Mouse (Mus musculus) neural tube, embryonic 12.5 days (tissue): ENCODE measurements at regions not wholly inside any gene's neighbourhood (a gene's known extent, or its start where the extent isn't known, plus 50 kb on each side); places are given as distances from the start of the nearest gene placed in this dataset.

Experiments
- ATAC-seq: fragments of 200-750 bp; cut with Nextera tagmentation; 2 replicates; pipeline ENCODE4 v1.8.0; 2017; ENCODE audit warnings: low read depth, mild to moderate bottlenecking, moderate TSS enrichment, moderate library complexity; ENCODE audit not compliant: low FRiP score
- H3K27ac ChIP-seq: fragments of 300-500 bp; sonication (generic); 2 replicates; pipeline ENCODE4 v1.5.1; 2016
- H3K27me3 ChIP-seq: fragments of 300-500 bp; sonication (generic); replicated peaks from 2 replicates; pipeline ENCODE4 v1.6.1; 2016; ENCODE audit warnings: mild to moderate bottlenecking
- H3K36me3 ChIP-seq: fragments of 300-500 bp; sonication (generic); 2 replicates; pipeline ENCODE4 v1.6.1; 2016; ENCODE audit warnings: mild to moderate bottlenecking
- H3K4me1 ChIP-seq: fragments of 300-500 bp; sonication (generic); 2 replicates; pipeline ENCODE4 v1.6.1; 2016
- H3K4me2 ChIP-seq: fragments of 300-500 bp; sonication (generic); replicated peaks from 2 replicates; pipeline ENCODE4 v1.6.1; 2016; ENCODE audit warnings: mild to moderate bottlenecking
- H3K4me3 ChIP-seq: fragments of 300-500 bp; sonication (generic); 2 replicates; pipeline ENCODE4 v1.5.1; 2016
- H3K9ac ChIP-seq: fragments of 300-500 bp; sonication (generic); 2 replicates; pipeline ENCODE4 v1.6.1; 2016; ENCODE audit warnings: mild to moderate bottlenecking
- H3K9me3 ChIP-seq: fragments of 300-500 bp; sonication (generic); 2 replicates; pipeline ENCODE4 v1.6.1; 2016; ENCODE audit warnings: mild to moderate bottlenecking
- WGBS: fragments of 180-500 bp; shearing (Covaris S2); methylation state at CpG from one replicate; pipeline ENCODE4 v1.1.7; 2016; 5-methylcytosine and 5-hydroxymethylcytosine counted together

- H3K4me2 ChIP-seq, result no peak overlapping the region
- H3K9me3 ChIP-seq, result no peaks in the 10 kb centered on the region
- H3K36me3 ChIP-seq, result no peaks in the 10 kb centered on the region
- H3K27ac ChIP-seq, result no peak overlapping the region
- no peak for ATAC-seq
- H3K27me3 ChIP-seq, result no peaks in the 10 kb centered on the region
- H3K9ac ChIP-seq, result no peak overlapping the region
- H3K4me1 ChIP-seq, result peaks cover 22% of the 10 kb centered on the region
- 32% methylated on average over 5 of the region's 5 CpGs for WGBS
- no peak overlapping the region for H3K4me3 ChIP-seq
These were observed 100.9 kb upstream of the Id4 start for GRCm38 (mm10) chr13:48160161-48160560.

- WGBS, result 19% methylated on average over 9 of the region's 9 CpGs
- peak overlapping the region; percentile 30 for H3K4me2 ChIP-seq
- no peaks in the 10 kb centered on the region for H3K9me3 ChIP-seq
- H3K27me3 ChIP-seq, result no peaks in the 10 kb centered on the region
- no peak overlapping the region for H3K4me3 ChIP-seq
- peak; percentile 63; the same call in 1 of the 2 replicates for ATAC-seq
- H3K4me1 ChIP-seq, result peaks cover 18% of the 10 kb centered on the region
- no peak overlapping the region for H3K27ac ChIP-seq
- H3K36me3 ChIP-seq, result no peaks in the 10 kb centered on the region
- H3K9ac ChIP-seq, result no peak overlapping the region
These were observed 99.7 kb upstream of the Id4 start for GRCm38 (mm10) chr13:48161339-48161738.

- Histone ChIP-seq H3K4me2 (no peak overlapping the region), H3K27ac (no peak overlapping the region), H3K27me3 (no peaks in the 10 kb centered on the region), H3K36me3 (no peaks in the 10 kb centered on the region), H3K9ac (no peak overlapping the region), H3K9me3 (no peaks in the 10 kb centered on the region), H3K4me1 (peaks cover 10% of the 10 kb centered on the region; the same call in 1 of the 2 replicates), H3K4me3 (no peak overlapping the region)
- 93% methylated on average over 6 of the region's 6 CpGs for WGBS
- no peak for ATAC-seq
These were observed 96.4 kb upstream of the Id4 start for GRCm38 (mm10) chr13:48164586-48164985.

- H3K27me3 ChIP-seq, result no peaks in the 10 kb centered on the region
- H3K4me2 ChIP-seq, result no peak overlapping the region
- H3K9me3 ChIP-seq, result no peaks in the 10 kb centered on the region
- ATAC-seq, result no peak
- no peaks in the 10 kb centered on the region for H3K36me3 ChIP-seq
- H3K27ac ChIP-seq, result no peak overlapping the region
- no peak overlapping the region for H3K4me3 ChIP-seq
- WGBS, result 95% methylated on average over 1 of the region's 1 CpGs
- no peak overlapping the region for H3K9ac ChIP-seq
- peaks cover 4% of the 10 kb centered on the region; the same call in 1 of the 2 replicates for H3K4me1 ChIP-seq
These were observed 95.2 kb upstream of the Id4 start for GRCm38 (mm10) chr13:48165838-48166237.

GRCm38 (mm10) chr13:48167976-48168375 is 93.1 kb upstream of the Id4 start:
- 44% methylated on average over 8 of the region's 8 CpGs for WGBS
- Histone ChIP-seq H3K4me1 (peaks cover 14% of the 10 kb centered on the region), H3K9me3 (no peaks in the 10 kb centered on the region), H3K27me3 (no peaks in the 10 kb centered on the region), H3K27ac (no peak overlapping the region), H3K4me3 (no peak overlapping the region), H3K4me2 (no peak overlapping the region), H3K9ac (no peak overlapping the region), H3K36me3 (no peaks in the 10 kb centered on the region)
- no peak for ATAC-seq

- H3K9me3 ChIP-seq, result no peaks in the 10 kb centered on the region
- no peaks in the 10 kb centered on the region for H3K36me3 ChIP-seq
- H3K4me1 ChIP-seq, result peaks cover 14% of the 10 kb centered on the region
- H3K9ac ChIP-seq, result no peak overlapping the region
- H3K4me3 ChIP-seq, result no peak overlapping the region
- no peak overlapping the region for H3K27ac ChIP-seq
- peak; percentile 74; the same call in 1 of the 2 replicates for ATAC-seq
- peak overlapping the region; percentile 40 for H3K4me2 ChIP-seq
- no peaks in the 10 kb centered on the region for H3K27me3 ChIP-seq
- 14% methylated on average over 16 of the region's 16 CpGs for WGBS
These were observed 89.6 kb upstream of the Id4 start for GRCm38 (mm10) chr13:48171309-48171953.

- Histone ChIP-seq H3K4me3 (no peak overlapping the region), H3K4me1 (peaks cover 14% of the 10 kb centered on the region), H3K9ac (no peak overlapping the region), H3K4me2 (no peak overlapping the region), H3K27ac (no peak overlapping the region), H3K36me3 (no peaks in the 10 kb centered on the region), H3K27me3 (no peaks in the 10 kb centered on the region), H3K9me3 (no peaks in the 10 kb centered on the region)
- 30% methylated on average over 3 of the region's 3 CpGs for WGBS
- no peak for ATAC-seq
These were observed 89.0 kb upstream of the Id4 start for GRCm38 (mm10) chr13:48171994-48172393.

- Histone ChIP-seq H3K36me3 (no peaks in the 10 kb centered on the region), H3K9me3 (no peaks in the 10 kb centered on the region), H3K4me1 (no peaks in the 10 kb centered on the region), H3K27ac (no peak overlapping the region), H3K4me3 (no peak overlapping the region), H3K9ac (no peak overlapping the region), H3K27me3 (no peaks in the 10 kb centered on the region), H3K4me2 (no peak overlapping the region)
- ATAC-seq, result no peak
- WGBS, result 82% methylated on average over 2 of the region's 2 CpGs
These were observed 68.6 kb upstream of the Id4 start for GRCm38 (mm10) chr13:48192476-48192875.

- Histone ChIP-seq H3K9ac (no peak overlapping the region), H3K4me2 (no peak overlapping the region), H3K36me3 (no peaks in the 10 kb centered on the region), H3K27me3 (no peaks in the 10 kb centered on the region), H3K9me3 (no peaks in the 10 kb centered on the region), H3K4me1 (no peaks in the 10 kb centered on the region), H3K4me3 (no peak overlapping the region), H3K27ac (no peak overlapping the region)
- WGBS, result 89% methylated on average over 5 of the region's 5 CpGs
- no peak for ATAC-seq
These were observed 67.1 kb upstream of the Id4 start for GRCm38 (mm10) chr13:48193942-48194341.

GRCm38 (mm10) chr13:48207824-48208223 is 53.2 kb upstream of the Id4 start:
- H3K9me3 ChIP-seq, result no peaks in the 10 kb centered on the region
- no peaks in the 10 kb centered on the region for H3K4me1 ChIP-seq
- no peak overlapping the region for H3K4me2 ChIP-seq
- no peak overlapping the region for H3K27ac ChIP-seq
- no peak overlapping the region for H3K9ac ChIP-seq
- no peaks in the 10 kb centered on the region for H3K36me3 ChIP-seq
- WGBS, result 66% methylated on average over 4 of the region's 4 CpGs
- no peaks in the 10 kb centered on the region for H3K27me3 ChIP-seq
- ATAC-seq, result no peak
- no peak overlapping the region for H3K4me3 ChIP-seq
